Mouse (Mus musculus) liver, embryonic 11.5 days (tissue): ENCODE measurements around the gene Stk10. TPM values are rescaled to one million over a fixed set of nuclear protein-coding genes. Genes with fewer than 3 reads are reported as not detected.

Source experiments
- ATAC-seq: fragments of 200-750 bp; cut with Nextera tagmentation; replicated peaks from 2 replicates; pipeline ENCODE4 v1.8.0; 2017; ENCODE audit warnings: moderate number of reproducible peaks, mild to moderate bottlenecking, moderate TSS enrichment, moderate library complexity; ENCODE audit not compliant: low FRiP score
- DNase-seq: peaks from one replicate; pipeline ENCODE4 v3.0.0-alpha.2; 2017; ENCODE audit warnings: low spot score
- H3K27ac ChIP-seq: fragments of 300-500 bp; sonication (generic); 2 replicates; pipeline ENCODE4 v1.5.1; 2014; ENCODE audit warnings: mild to moderate bottlenecking, low read depth, low read length, control low read depth
- H3K27me3 ChIP-seq: fragments of 300-500 bp; sonication (generic); replicated peaks from 2 replicates; pipeline ENCODE4 v1.6.1; 2014; ENCODE audit warnings: low read length, mixed read lengths; ENCODE audit not compliant: control insufficient read depth, insufficient read depth
- H3K36me3 ChIP-seq: fragments of 300-500 bp; sonication (generic); 2 replicates; pipeline ENCODE4 v1.6.1; 2014; ENCODE audit warnings: mild to moderate bottlenecking, low read length, moderate library complexity, mixed read lengths; ENCODE audit not compliant: control insufficient read depth, insufficient read depth
- H3K4me1 ChIP-seq: fragments of 300-500 bp; sonication (generic); replicated peaks from 2 replicates; pipeline ENCODE4 v1.6.1; 2014; ENCODE audit warnings: low read length, mixed read lengths; ENCODE audit not compliant: control insufficient read depth, insufficient read depth
- H3K4me2 ChIP-seq: fragments of 300-500 bp; sonication (generic); 2 replicates; pipeline ENCODE4 v1.6.1; 2014; ENCODE audit warnings: mild to moderate bottlenecking, control low read depth, moderate library complexity
- H3K4me3 ChIP-seq: fragments of 300-500 bp; sonication (generic); 2 replicates; pipeline ENCODE4 v1.5.1; 2014; ENCODE audit warnings: low read depth, low read length, control low read depth
- H3K9ac ChIP-seq: fragments of 300-500 bp; sonication (generic); 2 replicates; pipeline ENCODE4 v1.6.1; 2014; ENCODE audit warnings: low read depth, low read length, control low read depth
- H3K9me3 ChIP-seq: fragments of 300-500 bp; sonication (generic); 2 replicates; pipeline ENCODE4 v1.6.1; 2016; ENCODE audit warnings: low read length, inconsistent platforms, mixed read lengths; ENCODE audit not compliant: control insufficient read depth
- WGBS: fragments of 180-500 bp; shearing (Covaris S2); extraction: QIAGEN DNeasy Blood & Tissue Kit; methylation state at CpG from one replicate; pipeline ENCODE4 v1.1.7; 2014; 5-methylcytosine and 5-hydroxymethylcytosine counted together
- polyA plus RNA-seq: library from polyadenylated mRNA; unstranded; fragments of >200 nt; fragmentation: Nextera tagmentation; extraction: Ambion mirVana; gene quantifications from 2 replicates; pipeline ENCODE4 v1.2.1, GENCODE M21; 2014

Gene Stk10
- polyA plus RNA-seq, 1 experiment from 2014 or later = 5.8 TPM

DNA sequence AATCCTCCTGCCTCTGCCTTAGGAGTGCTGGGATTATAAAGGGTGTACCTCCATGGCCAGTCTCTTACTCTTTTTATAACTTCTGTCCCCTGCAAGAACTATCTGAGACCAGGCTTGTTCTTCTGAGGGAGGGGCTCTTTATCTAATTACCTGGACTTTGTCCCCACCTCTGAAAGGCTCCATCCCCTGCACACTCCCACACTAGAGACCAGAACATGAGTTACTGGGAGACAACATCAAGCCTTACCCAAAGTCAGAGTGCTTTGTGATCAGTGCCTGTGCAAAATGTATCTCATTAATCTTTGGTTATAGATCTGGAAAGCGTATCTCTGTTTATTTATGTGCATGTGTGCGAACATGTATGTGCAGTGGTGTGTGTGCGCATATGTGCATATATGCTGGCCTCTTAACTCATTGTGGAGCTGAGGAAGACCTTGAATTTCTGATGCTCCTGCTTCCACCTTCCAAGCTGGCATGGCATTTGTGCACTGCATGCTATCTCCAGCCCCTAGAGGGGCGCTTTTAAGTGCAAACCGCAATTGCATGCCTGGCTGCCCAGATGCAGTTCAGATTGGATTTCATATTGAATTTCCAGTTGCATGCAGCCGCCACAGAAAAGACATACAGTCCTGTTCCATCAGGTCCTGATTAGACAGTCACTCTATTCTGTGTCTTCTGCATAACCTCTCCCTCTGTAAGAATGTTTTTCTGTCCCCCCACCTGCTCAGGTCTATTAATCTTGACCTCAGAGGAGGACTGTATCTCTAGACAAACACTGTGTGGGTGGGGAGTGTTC, 43.1 kb downstream of the Stk10 start:
- Histone ChIP-seq H3K4me3 (no peak overlapping the region), H3K36me3 (no peaks in the 10 kb centered on the region), H3K27ac (no peak overlapping the region), H3K9me3 (no peaks in the 10 kb centered on the region), H3K4me2 (no peak overlapping the region), H3K4me1 (peaks cover 4% of the 10 kb centered on the region), H3K27me3 (no peaks in the 10 kb centered on the region), H3K9ac (no peak overlapping the region)
- DNase-seq (no peak), ATAC-seq (no peak)
- WGBS = 85% methylated on average over 6 of the region's 6 CpGs

DNA sequence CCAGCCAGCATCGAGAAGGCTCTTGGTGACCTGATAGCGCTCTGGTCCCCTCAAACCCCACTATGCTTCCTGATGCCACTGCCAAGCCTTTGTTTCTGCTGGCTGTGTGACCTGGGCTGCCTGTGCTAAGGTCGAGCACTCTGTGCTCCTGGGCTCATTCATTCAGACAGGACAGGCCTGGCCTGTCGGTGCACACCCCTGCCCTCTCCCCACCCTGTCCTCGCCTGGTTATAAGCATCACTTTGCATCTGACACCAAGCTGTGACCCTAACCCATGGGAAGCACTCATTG, 43.6 kb downstream of the Stk10 start:
- WGBS = 55% methylated on average over 5 of the region's 5 CpGs
- ATAC-seq = no peak
- H3K27ac ChIP-seq = no peak overlapping the region

DNA sequence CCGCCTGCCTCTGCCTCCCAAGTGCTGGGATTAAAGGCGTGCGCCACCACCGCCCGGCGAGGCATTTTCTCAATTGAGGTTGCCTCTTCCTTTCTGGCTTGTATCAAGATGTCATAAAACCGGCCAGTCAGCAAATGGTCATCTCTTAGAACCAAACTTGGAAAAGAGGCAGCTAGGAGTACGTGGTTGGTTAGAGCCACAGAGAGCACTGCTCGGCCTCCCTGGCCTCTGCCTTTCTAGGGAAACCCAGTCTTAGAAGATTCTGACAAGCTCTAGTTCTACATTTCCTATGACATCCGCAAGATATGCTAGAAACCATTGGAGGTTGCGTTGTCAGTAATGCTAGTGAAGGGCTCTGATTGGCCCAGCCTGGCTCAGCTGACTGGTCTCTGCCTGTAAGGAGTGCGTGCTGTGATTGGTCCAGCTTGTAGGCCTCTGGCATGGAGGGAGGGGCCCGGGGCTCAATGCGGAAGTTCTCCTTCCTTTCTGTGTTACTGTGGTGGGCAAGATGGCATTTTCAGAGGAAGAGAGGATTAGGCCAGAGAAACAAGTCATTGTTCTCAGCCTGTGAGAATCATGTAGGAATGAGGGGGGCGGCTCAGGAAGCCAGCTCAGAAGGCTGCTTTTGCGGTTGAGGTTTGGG, 47.3 kb downstream of the Stk10 start:
- Histone ChIP-seq H3K36me3 (no peaks in the 10 kb centered on the region), H3K4me1 (no peaks in the 10 kb centered on the region; the same call in 1 of the 2 replicates), H3K4me2 (no peak overlapping the region), H3K4me3 (no peak overlapping the region), H3K9me3 (no peaks in the 10 kb centered on the region), H3K9ac (no peak overlapping the region), H3K27me3 (no peaks in the 10 kb centered on the region), H3K27ac (no peak overlapping the region)
- peak; percentile 68 for ATAC-seq
- WGBS = 77% methylated on average over 16 of the region's 16 CpGs
- no peak for DNase-seq

More for the DNA sequence above, 43.6 kb downstream of the Stk10 start:
- H3K9ac ChIP-seq = no peak overlapping the region
- no peak overlapping the region for H3K4me2 ChIP-seq
- H3K27me3 ChIP-seq = no peaks in the 10 kb centered on the region
- H3K36me3 ChIP-seq = no peaks in the 10 kb centered on the region
- no peak for DNase-seq
- H3K4me3 ChIP-seq = no peak overlapping the region
- no peaks in the 10 kb centered on the region for H3K9me3 ChIP-seq
- peaks cover 3% of the 10 kb centered on the region for H3K4me1 ChIP-seq

DNA sequence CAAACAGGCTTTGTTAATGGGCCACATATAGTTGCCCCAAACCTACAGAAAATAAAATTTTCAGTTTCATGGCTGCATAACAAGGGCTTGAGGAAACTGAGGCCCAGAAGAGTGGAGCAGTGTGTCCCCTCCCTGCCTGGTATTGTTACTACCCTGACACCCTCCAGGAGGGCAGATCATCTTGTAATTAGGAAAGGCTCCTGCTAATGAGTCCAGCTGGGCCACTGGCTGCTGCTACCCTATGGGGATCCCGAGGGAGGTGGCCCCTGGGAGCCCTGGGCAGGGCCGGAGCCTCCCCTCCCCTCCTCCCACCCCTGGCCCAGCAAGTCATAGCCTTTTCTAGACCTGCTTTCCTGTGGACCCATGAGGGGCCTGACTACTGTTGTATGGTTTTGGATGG, 47.9 kb downstream of the Stk10 start:
- Histone ChIP-seq H3K9me3 (no peaks in the 10 kb centered on the region), H3K4me1 (no peaks in the 10 kb centered on the region; the same call in 1 of the 2 replicates), H3K9ac (no peak overlapping the region), H3K36me3 (no peaks in the 10 kb centered on the region), H3K27ac (no peak overlapping the region), H3K4me2 (no peak overlapping the region), H3K27me3 (no peaks in the 10 kb centered on the region), H3K4me3 (no peak overlapping the region)
- no peak for ATAC-seq
- WGBS = 65% methylated on average over 2 of the region's 2 CpGs
- no peak for DNase-seq

DNA sequence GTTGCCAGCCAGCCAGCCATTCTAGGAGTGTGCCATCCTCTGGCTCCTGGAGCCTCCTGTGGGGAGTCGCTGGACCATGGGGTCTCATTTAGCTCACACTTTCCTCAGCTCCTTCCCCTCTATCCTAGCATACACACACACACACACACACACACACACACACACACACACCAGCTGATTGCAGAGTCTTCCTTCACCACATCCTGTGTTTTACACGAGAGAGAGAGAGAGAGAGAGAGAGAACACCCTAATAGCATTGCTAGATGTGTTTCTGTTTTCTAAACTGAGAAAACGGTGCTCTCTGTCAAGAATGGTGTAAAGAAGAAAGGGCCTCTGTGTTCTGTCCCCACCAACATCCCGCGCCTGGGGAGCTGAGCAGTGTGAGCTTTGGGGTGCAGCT, 49.7 kb downstream of the Stk10 start:
- ATAC-seq (no peak), DNase-seq (no peak)
- no peak overlapping the region for H3K9ac ChIP-seq
- 57% methylated on average over 5 of the region's 5 CpGs for WGBS
- H3K4me2 ChIP-seq = no peak overlapping the region
- H3K27ac ChIP-seq = no peak overlapping the region
- H3K4me3 ChIP-seq = no peak overlapping the region
- H3K27me3 ChIP-seq = no peaks in the 10 kb centered on the region
- peaks cover 2% of the 10 kb centered on the region; the same call in 1 of the 2 replicates for H3K4me1 ChIP-seq
- H3K9me3 ChIP-seq = no peaks in the 10 kb centered on the region
- no peaks in the 10 kb centered on the region for H3K36me3 ChIP-seq

DNA sequence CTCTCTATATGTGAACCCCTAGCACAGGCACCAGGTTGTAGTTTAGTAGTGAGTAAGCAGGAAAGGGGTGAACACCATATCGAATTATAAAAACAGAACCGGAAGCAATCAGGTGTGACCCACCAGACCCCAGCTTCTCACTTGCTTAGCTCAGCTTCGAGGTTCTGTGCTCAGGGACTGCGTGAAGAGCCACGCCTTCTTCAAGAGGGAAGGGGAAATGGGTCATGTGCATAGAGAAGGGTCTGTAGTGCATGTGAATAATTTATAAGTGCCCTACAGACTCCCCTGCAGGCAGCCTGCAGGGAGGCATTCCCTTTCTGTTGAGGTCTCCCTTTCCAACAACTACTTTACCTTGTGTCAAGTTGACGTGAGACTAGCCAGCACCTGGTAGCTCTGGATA, 52.9 kb downstream of the Stk10 start:
- Histone ChIP-seq H3K4me1 (peaks cover 4% of the 10 kb centered on the region; the same call in 1 of the 2 replicates), H3K4me2 (no peak overlapping the region), H3K27me3 (no peaks in the 10 kb centered on the region), H3K36me3 (no peaks in the 10 kb centered on the region), H3K27ac (no peak overlapping the region), H3K9me3 (no peaks in the 10 kb centered on the region), H3K4me3 (no peak overlapping the region), H3K9ac (no peak overlapping the region)
- no peak for ATAC-seq
- DNase-seq = no peak
- WGBS = 77% methylated on average over 6 of the region's 6 CpGs

DNA sequence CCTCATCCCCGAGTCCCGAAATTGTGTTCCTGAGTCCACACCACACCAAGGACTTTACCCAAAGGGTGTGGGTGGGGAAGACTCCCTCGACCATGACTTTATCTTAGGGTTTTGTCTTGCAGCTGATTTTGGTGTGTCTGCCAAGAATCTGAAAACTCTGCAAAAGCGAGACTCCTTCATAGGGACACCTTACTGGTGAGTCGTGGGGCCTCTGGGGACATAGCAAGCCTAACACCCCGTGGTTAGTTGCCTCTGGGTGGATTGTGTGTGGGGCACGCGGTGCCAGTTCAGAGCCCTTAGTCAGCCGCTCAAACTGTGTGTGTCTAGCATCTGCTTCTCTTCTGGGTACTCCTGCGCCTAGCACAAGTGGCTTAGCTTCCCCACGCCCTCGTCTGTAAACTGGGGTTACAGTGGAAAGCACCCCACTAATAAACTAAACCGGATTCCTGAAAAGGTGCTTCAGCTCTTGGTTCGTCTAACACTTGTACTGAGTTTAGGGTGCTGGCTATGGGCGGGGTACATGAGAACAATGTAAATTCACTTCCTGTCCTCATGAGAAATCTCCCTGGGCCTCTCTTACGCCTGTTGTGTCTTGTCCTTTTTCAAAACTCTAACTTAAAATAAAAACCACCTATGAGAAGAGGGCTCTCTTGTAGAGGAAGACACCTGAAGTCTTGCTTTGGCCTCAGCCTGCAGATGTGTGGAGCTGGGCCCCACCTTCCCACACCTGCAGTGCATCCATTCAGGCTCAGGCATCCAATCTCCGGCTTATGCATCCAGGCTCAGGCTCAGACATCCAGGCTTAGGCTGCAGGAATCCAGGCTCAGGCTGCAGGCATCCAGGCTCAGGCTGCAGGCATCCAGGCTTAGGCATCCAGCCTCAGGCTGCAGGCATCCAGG, 54.3 kb downstream of the Stk10 start:
- Histone ChIP-seq H3K9me3 (no peaks in the 10 kb centered on the region), H3K36me3 (no peaks in the 10 kb centered on the region), H3K4me2 (no peak overlapping the region), H3K4me3 (no peak overlapping the region), H3K4me1 (peaks cover 4% of the 10 kb centered on the region; the same call in 1 of the 2 replicates), H3K27ac (no peak overlapping the region), H3K27me3 (no peaks in the 10 kb centered on the region), H3K9ac (no peak overlapping the region)
- WGBS = 71% methylated on average over 17 of the region's 17 CpGs
- no peak for DNase-seq
- no peak for ATAC-seq

DNA sequence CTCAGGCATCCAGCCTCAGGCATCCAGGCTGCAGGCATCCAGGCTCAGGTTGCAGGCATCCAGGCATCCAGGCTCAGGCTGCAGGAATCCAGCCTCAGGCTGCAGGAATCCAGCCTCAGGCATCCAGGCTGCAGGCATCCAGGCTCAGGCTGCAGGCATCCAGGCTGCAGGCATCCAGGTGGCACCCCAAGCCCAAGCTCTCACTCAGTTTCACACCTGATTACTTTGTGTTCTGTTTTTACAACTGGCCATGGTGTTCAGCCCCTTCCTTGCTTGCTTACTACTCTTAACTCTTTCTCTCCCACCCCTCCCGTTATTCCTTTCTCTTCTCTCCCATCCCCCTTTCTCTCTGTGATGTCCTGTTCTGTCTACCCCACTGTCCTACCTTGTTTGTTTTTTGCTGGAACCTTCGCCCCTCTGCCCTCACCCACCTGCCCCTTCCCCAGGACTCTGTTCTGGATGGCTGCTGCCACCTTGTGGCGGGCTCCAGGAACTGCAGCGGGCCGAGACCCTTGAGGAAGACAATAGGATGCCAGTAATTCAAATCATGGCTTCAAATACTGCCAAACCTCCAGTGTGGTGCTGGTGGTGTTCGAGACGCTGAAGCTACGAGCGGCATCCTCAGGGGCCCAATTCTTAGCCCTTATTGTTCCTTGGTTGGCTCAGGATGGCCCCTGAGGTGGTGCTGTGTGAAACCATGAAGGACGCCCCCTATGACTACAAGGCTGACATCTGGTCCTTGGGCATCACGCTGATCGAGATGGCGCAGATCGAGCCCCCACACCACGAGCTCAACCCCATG, 55.2 kb downstream of the Stk10 start:
- DNase-seq (peak; percentile 71), ATAC-seq (peak; percentile 21; the same call in 1 of the 2 replicates)
- Histone ChIP-seq H3K36me3 (no peaks in the 10 kb centered on the region), H3K4me2 (no peak overlapping the region), H3K4me1 (peaks cover 4% of the 10 kb centered on the region; the same call in 1 of the 2 replicates), H3K27me3 (no peaks in the 10 kb centered on the region), H3K9ac (no peak overlapping the region), H3K27ac (no peak overlapping the region), H3K4me3 (no peak overlapping the region), H3K9me3 (no peaks in the 10 kb centered on the region)
- WGBS = 35% methylated on average over 15 of the region's 15 CpGs
